Mouse (Mus musculus) embryo, embryonic 10.5 days (tissue): ENCODE data around the gene Trim71.

Source experiments
- DNase-seq: peaks from one replicate; pipeline ENCODE4 v3.0.0-alpha.2; 2015; ENCODE audit warnings: low spot score

The Trim71 gene

DNA sequence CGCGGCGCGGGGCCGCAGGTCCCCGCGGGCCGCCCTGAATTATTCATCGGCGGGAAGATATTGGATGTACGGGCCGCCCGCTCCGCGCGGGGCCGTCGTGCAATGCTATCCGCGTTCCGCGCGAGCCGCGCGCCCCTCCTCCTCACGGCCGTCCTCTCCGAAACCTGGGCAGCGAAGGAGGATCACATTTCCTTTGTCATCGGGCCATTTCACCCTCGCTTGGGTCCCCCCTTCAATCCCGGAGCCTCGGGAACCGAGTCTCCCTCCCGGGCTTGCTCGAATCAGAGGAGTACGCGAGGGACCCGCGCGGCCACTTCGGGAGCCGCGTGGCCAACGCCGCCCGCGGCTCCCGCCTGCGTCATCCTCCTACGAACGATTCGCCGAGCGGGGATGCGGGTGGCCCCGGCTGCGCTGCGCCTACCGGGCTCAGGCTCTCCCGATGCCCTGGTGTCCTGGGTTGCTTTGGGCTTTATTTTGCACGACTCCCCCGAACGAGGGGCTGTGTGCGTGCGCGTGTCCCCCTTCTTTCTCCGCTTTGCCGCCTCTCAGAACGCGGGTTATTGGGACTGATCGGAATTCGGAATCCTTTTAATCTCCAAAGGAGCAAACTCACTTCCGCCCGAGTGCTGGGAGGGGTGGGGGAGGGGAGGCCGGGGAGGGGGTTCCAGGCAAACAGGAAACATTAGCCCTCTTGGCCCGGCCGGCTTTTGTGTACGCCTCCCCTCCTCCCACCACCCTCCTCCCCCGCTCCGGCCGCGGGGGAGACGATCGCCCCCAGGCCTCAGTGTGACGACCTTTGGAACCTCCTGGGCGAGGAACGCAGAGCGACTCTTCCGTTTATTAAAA is at the start of gene Trim71:
TSS of gene Trim71 (minus strand) at position 609 of the 846 bp plus-strand sequence.
- peak; percentile 93 for DNase-seq

DNA sequence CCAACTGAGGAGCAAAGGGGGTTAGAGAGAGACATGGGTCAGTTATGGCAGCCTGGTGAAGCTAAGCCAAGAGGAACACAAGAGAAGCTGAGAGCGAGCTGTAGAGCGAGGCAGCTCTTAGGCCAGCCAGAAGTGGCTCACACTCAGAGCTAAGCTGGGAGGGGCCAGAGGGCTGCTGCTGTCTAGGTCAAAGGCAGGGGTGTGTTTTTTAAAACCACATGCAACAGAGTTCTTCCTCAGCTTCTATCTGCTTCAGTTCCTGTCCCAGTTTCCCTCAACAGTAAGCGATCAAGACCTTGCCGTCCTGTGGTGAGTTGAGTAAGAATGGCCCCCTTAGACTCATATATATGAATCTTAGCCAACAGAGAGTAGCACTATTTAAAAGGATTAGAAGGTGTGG is 48.9 kb upstream of the Trim71 start:
- DNase-seq: no peak

DNA sequence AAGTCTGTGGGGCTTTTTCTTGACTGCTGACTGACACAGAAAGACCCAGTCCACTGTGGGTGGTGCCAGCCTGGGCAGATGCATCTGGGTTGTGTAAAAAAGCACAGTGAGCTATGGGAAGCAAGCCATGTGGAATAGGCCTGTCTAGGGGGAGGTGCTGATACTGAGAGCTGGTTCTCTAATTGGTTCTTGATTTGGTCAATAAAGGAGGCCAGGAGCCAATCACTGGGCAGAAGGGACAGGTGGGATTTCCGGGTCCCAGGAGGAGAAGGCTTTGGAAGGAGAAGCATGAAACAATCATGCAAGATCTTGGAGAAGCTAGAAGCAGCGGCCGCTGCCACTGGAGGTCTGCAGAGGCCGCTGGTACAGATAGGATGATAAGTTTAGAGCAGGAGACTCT is 48.4 kb upstream of the Trim71 start:
- DNase-seq: no peak

DNA sequence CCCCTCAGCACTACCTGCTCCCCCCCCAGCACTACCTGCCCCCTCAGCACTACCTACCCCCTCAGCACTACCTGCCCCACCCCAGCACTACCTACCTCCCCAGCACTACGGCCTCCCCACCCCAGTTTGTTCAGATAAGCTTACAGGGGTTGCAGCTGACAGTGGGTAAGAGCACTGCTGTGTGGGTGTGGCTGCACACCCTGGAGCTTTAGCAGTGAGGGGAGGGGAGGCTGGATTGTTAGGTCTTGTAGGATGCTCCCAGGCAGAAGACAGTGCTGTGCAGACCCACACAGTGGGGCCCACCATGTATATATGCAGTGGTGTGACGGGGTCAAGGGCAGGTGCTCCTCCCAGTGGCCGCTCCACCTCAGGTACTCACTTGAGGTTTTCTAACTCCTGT is 46.1 kb upstream of the Trim71 start:
- DNase-seq: no peak

DNA sequence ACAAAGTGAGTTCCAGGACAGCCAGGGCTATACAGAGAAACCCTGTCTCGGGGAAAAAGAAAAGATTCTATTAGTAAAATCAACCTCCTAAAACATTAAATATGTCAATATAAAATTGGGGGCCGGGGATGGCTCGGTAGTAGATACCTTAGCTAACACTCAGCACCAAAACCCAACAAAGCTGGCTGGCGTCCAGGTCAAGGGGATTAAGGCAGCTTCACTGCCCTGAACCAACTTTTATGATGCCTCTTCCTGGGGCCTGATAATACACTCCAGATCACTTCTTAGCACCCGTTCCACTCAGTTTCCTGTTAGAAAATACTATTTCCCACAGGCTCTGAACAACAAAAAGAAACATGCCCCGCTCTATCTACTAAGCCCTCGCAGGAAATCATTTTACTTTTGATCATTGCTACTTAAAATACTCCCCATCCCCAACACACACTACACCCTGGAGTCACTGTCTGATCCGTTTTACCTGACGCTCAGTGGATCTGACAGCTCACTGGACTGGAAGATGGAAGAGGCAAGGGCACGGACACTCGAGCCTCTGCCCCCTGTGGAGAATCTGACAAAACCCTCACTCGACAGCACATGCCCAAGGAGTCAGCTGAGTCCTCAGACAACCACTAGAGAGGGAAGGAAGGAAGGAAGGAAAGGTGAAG is 39.8 kb upstream of the Trim71 start:
- peak; percentile 22 for DNase-seq

DNA sequence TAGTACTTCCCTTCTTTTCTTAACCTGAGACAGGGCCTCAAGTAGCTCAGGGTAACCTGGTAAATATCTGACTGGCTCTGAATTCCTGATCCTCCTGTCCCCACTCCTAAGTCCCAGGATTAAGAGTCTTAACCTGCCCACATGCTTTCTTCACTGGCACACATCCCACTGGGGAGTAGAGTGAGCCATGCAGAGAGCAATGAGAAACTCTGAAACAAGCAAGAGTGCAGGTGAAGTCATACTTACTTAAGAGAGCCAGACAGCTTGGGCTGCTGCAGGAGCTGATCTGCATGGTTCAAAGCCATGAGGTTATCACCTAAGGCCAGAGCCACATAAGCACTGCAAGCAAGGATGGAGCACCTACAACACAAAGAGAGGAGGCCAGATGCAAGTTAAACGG is 36.9 kb upstream of the Trim71 start:
- no peak for DNase-seq

DNA sequence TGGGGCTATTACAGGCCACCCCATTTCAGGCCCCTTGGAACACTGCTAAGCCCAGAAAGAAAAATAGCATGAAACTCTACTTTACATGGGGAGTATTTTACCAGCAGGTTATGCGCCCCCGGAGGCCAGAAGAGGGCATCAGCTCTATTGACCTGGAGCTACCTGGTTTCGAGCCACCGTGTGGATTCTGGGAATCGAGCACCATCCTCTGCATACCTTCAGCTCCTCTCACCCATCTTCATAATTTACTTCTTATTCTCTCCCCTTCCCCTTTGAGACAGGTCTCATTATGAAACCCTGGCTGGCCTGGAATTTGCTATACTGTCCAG is 20.8 kb upstream of the Trim71 start:
- peak; percentile 54 for DNase-seq

DNA sequence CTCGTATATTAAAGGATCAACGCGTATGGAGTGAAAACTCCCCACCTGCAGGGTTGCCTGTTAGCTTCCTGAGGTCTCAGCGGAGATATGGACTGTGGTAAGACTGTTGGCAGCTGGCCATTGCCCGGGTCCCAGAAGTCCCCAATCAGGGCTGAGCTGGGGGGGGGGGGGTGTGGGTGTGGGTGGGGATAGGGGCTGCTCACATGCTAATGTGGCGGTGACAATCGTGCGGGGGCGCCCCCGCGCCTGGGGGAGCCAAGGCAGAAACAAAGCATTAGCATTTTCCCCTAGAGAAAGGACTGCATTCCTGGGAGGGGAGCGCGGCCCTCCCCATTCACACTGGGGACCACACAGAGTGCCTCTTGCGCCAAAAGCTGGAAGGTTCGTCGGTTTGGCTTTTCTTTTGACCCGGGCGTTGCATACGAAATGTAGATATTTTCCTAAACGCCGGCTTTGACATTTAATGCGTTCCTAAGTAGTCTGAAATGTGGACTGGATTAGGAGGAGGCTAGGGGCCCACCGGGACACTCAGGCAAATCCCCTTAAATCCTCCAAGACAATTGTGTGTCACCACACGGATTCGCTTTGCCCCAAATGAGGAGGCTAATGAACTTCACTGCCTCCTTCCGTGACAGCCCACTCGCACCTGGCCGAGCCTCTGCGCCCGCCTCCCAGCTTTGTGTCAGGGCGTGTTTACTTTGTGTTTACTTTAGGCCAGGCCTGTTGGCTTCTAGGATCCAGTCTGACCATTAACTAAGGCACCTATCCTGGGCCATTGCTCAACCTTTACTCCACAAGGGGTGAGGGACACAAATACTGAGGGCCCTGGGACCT is 20.2 kb upstream of the Trim71 start:
- DNase-seq: peak; percentile 72

DNA sequence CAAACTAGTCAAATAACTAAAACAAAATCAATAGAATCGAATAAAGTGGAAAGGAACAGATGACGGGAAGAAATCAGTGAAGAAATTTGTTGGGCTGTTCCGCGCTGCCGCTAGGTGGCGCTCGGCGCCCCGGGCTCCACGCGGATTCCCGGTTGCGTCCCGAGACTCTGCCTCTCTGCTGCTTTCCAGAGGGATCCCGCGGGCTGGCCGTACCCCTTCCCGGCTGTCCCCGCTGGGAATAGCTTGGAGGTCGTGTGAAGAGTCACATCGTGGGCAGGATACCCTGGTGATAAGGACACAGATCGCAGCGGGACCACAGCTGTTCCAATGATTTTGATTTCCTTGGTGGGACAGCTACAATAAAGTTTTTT is 19.6 kb upstream of the Trim71 start:
- peak; percentile 83 for DNase-seq

DNA sequence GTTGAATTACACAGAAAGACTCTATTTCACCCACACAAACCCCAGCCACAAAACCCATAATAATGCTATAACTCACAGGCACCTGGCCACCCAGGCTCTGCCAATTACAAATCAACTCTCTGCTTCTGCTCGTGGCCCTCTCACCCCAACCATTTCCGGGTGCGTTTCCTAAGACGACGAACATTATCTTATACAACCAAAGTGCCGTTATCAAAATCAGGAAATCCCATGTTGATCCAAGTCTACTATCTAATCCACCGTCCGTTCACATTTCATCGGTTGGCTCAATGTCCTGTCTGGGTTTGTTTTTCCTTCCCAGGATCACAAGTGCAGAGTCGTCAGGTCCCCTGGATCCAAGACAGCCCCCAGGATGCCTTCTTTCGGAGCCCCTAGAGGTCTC is 14.5 kb upstream of the Trim71 start:
- DNase-seq: no peak

DNA sequence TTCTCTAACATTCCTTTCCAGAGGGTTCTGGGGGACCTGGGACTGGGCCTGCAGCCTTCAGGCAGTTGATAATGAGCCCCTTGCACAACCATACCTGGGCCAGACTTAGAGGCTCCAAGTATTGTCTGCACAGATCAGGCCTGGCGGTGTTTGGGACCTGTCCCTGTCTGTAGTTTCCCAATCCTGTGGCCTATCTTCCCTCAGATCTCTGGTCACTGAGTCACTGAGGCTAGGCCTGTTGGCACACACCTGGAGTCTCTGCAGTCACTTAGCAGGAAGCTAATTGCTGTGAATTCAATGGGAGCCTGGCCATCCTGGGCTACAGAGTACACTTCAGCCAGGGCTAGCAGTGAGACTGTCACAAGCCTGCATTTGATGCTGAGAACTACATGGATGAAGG is 11.8 kb upstream of the Trim71 start:
- DNase-seq: no peak

DNA sequence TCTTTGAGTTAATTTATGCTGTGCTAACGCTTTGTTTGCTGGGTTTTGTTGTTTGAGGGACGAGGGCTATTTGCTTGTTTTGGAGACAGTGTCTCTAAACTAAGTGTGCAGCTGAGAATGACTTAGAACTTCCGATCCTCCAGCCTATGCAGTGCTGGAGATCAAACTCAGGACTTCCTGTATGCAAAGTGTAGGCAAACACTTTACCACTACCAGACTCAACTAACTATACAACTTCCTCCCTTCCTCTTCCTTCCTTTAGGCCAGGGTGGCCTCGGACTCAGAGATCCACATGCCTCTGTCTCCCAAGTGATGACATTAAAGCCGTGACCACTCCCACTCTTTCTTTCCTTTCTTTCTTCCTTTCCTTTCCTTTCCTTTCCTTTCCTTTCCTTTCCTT is 9.4 kb upstream of the Trim71 start:
- no peak for DNase-seq

DNA sequence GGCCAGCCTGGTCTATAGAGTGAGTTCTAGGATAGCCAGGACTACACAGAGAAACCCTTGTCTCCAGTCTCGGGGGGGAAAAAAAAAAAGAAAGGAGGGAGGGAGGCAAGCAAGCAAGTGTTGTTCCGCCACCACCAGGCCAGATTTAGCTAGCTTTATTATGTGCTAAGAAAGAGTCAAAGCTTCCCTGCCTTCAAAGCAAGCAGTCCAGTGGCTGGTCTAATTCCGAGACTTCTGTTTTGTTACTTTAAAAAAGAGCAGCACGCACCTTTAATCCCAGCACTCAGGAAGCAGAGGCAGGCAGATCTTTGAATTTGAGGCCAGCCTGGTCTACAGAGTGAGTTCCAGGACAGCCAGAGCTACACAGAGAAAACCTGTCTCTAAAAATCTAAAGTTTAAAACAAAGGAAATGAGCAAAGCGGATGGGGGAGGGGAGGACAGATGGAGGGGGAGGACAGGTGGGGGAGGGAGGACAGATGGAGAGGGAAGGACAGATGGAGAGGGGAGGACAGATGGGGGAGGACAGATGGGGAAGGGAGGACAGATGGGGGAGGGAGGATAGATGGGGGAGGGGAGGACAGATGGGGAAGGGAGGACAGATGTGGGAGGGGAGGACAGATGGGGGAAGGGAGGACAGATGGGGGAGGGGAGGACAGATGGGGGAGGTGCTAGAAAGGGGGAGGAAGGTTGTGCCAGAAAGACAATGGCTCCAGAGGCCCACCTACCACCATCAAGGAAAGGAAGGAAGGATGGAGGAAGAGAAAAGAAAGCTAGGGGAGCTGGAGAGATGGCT is 4.7 kb upstream of the Trim71 start:
- DNase-seq: no peak

DNA sequence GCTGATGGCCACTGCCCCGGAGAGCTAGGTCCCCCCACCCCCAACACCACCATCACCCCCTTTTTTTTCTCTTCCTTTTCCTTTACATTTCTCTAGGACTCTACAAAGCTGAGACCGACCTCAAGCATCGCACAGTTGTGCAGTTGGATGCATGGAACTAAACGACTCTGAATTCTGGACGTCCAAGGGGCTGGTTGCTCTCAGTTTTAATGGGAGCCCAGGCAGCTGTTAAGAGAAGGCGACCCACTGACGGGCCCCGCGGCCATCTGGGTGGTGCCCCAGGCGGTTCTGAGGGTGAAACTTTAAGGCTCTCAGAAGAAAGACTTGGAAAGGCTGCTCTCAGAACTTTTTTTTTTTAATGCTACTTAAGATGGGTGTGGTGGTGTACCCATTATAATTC is 498 bp upstream of the Trim71 start:
- DNase-seq: peak; percentile 56

DNA sequence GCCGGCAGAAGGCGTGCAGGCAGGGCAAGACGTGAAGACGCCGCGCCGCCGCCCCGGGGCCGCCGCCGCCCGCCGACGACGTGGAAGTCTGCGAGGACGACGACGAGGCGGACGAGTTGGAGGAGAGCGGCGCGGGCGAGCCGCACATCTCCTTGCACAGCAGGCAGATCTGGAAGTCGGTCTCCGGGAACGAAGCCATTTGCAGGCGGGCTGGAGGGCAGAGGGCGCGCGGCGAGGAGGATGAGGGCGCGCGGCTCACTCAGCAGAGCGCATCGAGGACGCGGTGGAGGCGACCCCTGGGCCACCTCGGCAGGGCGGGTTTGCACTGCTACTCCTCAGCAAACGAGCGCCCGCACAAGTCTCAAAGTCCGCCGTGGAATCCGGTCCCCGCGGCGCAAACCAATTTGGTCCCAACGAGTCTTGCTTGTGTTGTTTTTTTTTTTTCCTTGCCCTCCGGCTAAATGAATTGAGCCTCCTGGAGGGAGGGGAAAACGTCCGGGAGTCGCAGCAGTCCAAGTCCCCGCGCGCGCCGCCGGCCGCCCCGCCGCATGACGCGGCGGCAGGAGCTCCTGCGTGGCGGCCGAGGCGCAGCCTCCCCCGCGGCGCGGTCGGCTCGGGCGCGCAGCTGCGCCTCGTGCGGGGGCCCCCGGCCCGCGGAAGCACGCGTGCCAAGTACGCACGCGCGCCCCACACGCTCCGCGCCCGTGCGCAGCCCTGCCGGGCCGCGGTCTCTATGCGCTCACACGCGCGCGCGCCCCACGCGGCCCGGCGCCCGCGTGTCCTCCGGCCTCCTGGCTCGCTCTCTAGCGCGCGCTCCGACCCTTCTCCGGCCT is 1.0 kb downstream of the Trim71 start:
- peak; percentile 57 for DNase-seq

DNA sequence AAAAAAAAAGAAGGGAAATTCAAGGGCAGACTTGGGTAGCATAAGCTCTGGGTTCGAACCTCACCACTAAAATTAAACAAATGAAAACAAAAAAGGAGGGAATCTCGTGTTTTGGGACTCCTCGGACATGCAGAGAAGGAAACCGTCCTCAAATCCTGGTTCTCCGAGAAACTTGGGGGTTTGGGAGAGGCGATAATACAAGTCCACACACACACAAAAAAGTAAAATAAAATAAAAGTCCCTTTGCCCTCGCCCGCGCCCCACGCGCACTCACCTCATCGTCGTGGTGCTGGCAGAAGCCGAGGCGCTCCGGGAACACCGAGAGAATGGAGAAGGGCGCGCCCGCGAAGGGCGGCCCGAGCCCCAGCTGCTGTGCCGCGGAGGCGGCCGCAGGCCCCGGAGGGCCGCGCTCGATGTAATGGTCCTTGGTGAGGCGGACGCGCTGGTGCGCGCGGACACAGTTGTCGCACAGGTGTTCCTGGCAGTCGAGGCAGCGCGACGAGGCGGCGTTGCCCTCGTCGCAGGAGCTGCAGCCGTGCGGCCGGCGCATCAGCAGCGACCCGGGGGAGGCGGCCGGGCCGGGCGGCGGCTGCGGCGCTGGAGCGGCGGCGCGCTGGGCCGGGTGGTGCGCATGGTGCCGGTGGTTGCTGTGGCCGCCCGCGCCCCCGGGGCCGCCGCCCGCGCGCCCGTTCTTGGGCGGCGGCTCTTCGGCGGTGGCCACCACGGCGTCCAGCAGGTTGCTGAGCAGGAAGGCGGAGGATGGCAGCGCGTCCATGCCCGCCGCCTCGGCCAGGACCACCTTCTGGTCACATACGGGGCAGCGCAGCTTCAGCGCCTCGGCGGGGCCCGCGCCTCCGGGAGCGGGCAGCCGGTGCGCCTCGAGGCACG is 1.9 kb downstream of the Trim71 start:
- DNase-seq: no peak

DNA sequence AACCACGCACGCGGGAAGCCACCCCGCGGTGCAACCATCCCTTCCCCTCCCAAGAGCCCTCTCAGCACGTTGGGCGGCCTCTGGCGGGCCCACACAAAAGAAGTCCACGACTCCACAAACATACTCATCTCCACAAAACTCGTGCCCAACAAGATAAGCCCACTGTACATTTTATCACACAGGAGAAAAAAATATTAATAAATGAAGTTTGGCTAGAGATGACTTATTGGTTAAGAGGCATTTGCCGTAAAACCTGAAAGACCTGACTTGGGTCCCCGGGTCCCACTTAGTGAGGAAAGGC is 2.5 kb downstream of the Trim71 start:
- DNase-seq: peak; percentile 64

DNA sequence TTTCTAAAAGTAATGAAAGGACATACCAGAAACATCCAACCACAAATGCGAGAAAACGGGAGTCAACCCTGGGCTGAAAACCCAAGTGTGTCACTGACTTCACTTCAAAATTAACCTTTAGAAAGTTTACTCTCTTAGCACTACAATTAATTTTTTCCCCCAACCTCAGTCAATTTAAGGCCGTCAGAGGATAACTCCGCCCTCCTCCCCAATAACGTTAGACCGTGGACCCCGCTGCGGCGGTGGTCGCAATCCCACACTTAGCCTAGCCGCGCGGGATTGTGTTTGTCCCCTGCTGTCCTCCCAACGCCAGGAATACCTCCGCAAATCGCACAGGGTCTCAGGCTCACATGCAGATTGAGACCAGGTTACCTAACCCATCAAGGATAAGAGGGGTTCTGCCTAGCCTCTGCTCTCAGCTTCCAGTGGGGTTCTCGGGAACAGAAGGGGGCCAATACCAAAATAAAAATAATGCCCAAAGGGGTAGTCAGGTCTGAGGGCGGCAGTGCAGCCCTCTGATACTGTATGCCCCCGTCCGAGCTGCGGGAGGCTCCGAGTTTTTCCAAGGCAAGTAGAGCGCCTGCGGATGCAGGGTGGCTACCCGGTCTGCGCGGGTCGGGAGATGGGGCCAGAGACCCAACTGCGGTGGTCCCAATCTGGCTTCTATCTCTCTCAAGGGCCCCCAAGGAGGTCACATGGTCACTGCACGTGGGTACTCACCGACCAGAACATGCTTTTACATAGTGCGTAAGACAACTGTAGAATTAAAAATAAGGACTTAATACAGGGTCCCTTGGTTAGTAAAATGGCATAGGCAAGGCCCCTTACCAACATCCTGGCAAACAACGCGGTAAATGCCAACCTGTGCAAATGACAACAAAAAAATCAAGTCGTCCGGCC is 3.1 kb downstream of the Trim71 start:
- DNase-seq: peak; percentile 66

DNA sequence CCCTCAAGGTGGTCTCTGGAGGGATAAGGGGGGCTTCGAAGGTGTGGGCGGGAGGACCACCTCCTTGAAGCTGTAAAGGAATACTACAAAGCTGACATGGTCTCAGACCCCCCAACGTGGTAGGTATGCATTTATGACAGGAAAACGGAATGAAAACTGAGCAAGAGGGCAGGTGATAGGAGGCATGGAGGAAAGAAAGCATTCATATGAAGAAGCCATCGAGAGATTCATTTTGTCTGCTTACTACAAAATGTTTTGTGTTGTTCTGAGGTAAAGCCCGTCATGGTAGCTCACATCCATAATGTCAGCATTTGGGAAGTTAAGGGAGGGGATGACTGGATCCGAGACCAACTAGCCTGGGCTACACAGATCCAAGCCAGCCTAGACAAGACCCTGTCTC is 4.0 kb downstream of the Trim71 start:
- no peak for DNase-seq
